18 mouse cellular contexts compared by ENCODE assay signal in genomic region chr12:25267572-25268115, GRCm38 (mm10).
DNase-seq lines count a peak whose midpoint lies in the region; ATAC-seq and TF ChIP-seq lines count a peak whose summit lies in the region.
"Had no signal": no experiment of that assay in that cellular context is flagged by ENCODE, and none has a peak within 500 bp of the region (broad histone marks: within the 10 kb centered on the region; RNA-seq: fewer than 3 reads in every experiment).

No protein-coding gene starts in this region.

- no peaks in the 10 kb centered on the region for H3K36me3 ChIP-seq in heart, embryonic 10.5 days
- H3K36me3 ChIP-seq in heart, embryonic 11.5 days (ENCODE audit: control insufficient read depth, insufficient read depth, low read length) = no peaks in the 10 kb centered on the region
- H3K36me3 ChIP-seq in thymus, adult 2 months (ENCODE audit: control insufficient read depth, insufficient read depth, low read length) = no peaks in the 10 kb centered on the region
- no peaks in the 10 kb centered on the region for H3K36me3 ChIP-seq in kidney, embryonic 16.5 days (ENCODE audit: insufficient read depth, low read length)
- H3K36me3 ChIP-seq: forebrain, embryonic 12.5 days; heart, embryonic 15.5 days; hindbrain, embryonic 12.5 days; limb, embryonic 12.5 days; neural tube, embryonic 13.5 days had no signal

- no peaks in the 10 kb centered on the region for H3K9me3 ChIP-seq in heart, embryonic 10.5 days
- H3K9me3 ChIP-seq in heart, embryonic 11.5 days (replicated peaks; ENCODE audit: control insufficient read depth, low read length) = no peaks in the 10 kb centered on the region
- no peaks in the 10 kb centered on the region for H3K9me3 ChIP-seq in kidney, embryonic 16.5 days (ENCODE audit: low read length)
- H3K9me3 ChIP-seq: forebrain, embryonic 12.5 days; heart, embryonic 15.5 days; hindbrain, embryonic 12.5 days; limb, embryonic 12.5 days; neural tube, embryonic 13.5 days had no signal

- H3K4me3 ChIP-seq in heart, embryonic 10.5 days = no peak overlapping the region
- no peak overlapping the region for H3K4me3 ChIP-seq in heart, embryonic 11.5 days (ENCODE audit: low read depth, low read length)
- H3K4me3 ChIP-seq in thymus, adult 2 months (ENCODE audit: control insufficient read depth, insufficient read depth, low read length) = no peak overlapping the region
- no peak overlapping the region for H3K4me3 ChIP-seq in kidney, embryonic 16.5 days (ENCODE audit: low read length)
- H3K4me3 ChIP-seq: forebrain, embryonic 12.5 days; heart, embryonic 15.5 days; hindbrain, embryonic 12.5 days; limb, embryonic 12.5 days; neural tube, embryonic 13.5 days had no signal

- H3K27ac ChIP-seq in heart, embryonic 10.5 days = 0 out of 2 replicates have a peak overlapping the region, but pooled peaks have one; percentile 17
- H3K27ac ChIP-seq in heart, embryonic 11.5 days (ENCODE audit: low read depth, low read length) = no peak overlapping the region
- H3K27ac ChIP-seq in thymus, adult 2 months (ENCODE audit: control insufficient read depth, insufficient read depth, low read length) = peak overlapping the region; percentile 63
- no peak overlapping the region for H3K27ac ChIP-seq in kidney, embryonic 16.5 days (ENCODE audit: low read length)
- H3K27ac ChIP-seq: forebrain, embryonic 12.5 days; hindbrain, embryonic 12.5 days; kidney, postnatal 0 days; limb, embryonic 12.5 days; liver, embryonic 14.5 days; neural tube, embryonic 13.5 days had no signal

- H3K4me2 ChIP-seq in heart, embryonic 11.5 days = no peak overlapping the region
- no peak overlapping the region for H3K4me2 ChIP-seq in kidney, embryonic 16.5 days (replicated peaks; ENCODE audit: low read depth, low read length)
- H3K4me2 ChIP-seq: forebrain, embryonic 12.5 days; heart, embryonic 15.5 days; hindbrain, embryonic 12.5 days; limb, embryonic 12.5 days; neural tube, embryonic 13.5 days had no signal

- 89% methylated on average over 13 of the region's 13 CpGs for WGBS in heart, embryonic 10.5 days
- WGBS in heart, embryonic 11.5 days (ENCODE audit: insufficient replicate concordance) = 87% methylated on average over 13 of the region's 13 CpGs
- 7% methylated on average over 13 of the region's 13 CpGs for WGBS in thymus, adult 2 months
- WGBS in kidney, embryonic 16.5 days = 88% methylated on average over 13 of the region's 13 CpGs

- peaks cover 48% of the 10 kb centered on the region for H3K4me1 ChIP-seq in heart, embryonic 10.5 days
- peaks cover 34% of the 10 kb centered on the region for H3K4me1 ChIP-seq in heart, embryonic 11.5 days (ENCODE audit: control insufficient read depth, insufficient read depth, low read length)
- peaks cover 62% of the 10 kb centered on the region for H3K4me1 ChIP-seq in thymus, adult 2 months (replicated peaks; ENCODE audit: control insufficient read depth, insufficient read depth, low read length)
- H3K4me1 ChIP-seq in kidney, embryonic 16.5 days (ENCODE audit: insufficient read depth, low read length) = peaks cover 31% of the 10 kb centered on the region

- ATAC-seq in heart, embryonic 11.5 days (replicated peaks; ENCODE audit: insufficient number of reproducible peaks, low FRiP score, low TSS enrichment) = no peak
- peak; percentile 15 to 23; a peak in 3 of 4 replicates for ATAC-seq in hematopoietic stem cell, adult 5-6 weeks (replicated peaks in 1 of 2; ENCODE audit: insufficient read depth in 1 of 2, low FRiP score in 2 of 2, low TSS enrichment in 1 of 2, low read depth in 1 of 2, poor library complexity in 2 of 2, severe bottlenecking in 2 of 2)
- no peak for ATAC-seq in kidney, embryonic 16.5 days (ENCODE audit: low FRiP score, low TSS enrichment)
- ATAC-seq: intestine, postnatal 0 days had no signal

- TF ChIP-seq CTCF in thymus, adult 2 months (IDR thresholded peaks at IDR 0.05; ENCODE audit: borderline replicate concordance, control insufficient read depth, extremely low read depth, insufficient read depth, low read length, poor library complexity) = no peak

- no peak overlapping the region for H3K9ac ChIP-seq in heart, embryonic 11.5 days (ENCODE audit: low read depth, low read length)
- no peak overlapping the region for H3K9ac ChIP-seq in kidney, embryonic 16.5 days (replicated peaks; ENCODE audit: low read length)
- H3K9ac ChIP-seq: forebrain, embryonic 12.5 days; heart, embryonic 15.5 days; hindbrain, embryonic 12.5 days; limb, embryonic 12.5 days; liver, embryonic 14.5 days; neural tube, embryonic 13.5 days had no signal

- DNase-seq in heart, embryonic 10.5 days (ENCODE audit: low spot score) = no peak
- peak; percentile 68 for DNase-seq in CD4-positive helper T cell, adult 2 months (ENCODE audit: low read depth, low spot score)
- DNase-seq in thymus, adult 2 months = peak; percentile 57
- no peak for DNase-seq in gastrocnemius, adult 18-20 months (ENCODE audit: low spot score)
- DNase-seq in embryo, embryonic 11 days = no peak
- DNase-seq: cerebellum, adult 9-11 months; right cerebral cortex, postnatal 14 days had no signal

- peaks cover 10% of the 10 kb centered on the region; the same call in 1 of the 2 replicates for H3K27me3 ChIP-seq in heart, embryonic 10.5 days (ENCODE audit: insufficient read depth, poor library complexity, severe bottlenecking)
- no peaks in the 10 kb centered on the region for H3K27me3 ChIP-seq in heart, embryonic 11.5 days (ENCODE audit: control insufficient read depth, insufficient read depth, low read length)
- no peaks in the 10 kb centered on the region for H3K27me3 ChIP-seq in thymus, adult 2 months (ENCODE audit: control insufficient read depth, insufficient read depth, low read length)
- no peaks in the 10 kb centered on the region for H3K27me3 ChIP-seq in kidney, embryonic 16.5 days (ENCODE audit: insufficient read depth, low read length)
- H3K27me3 ChIP-seq: heart, embryonic 15.5 days; hindbrain, embryonic 12.5 days; neural tube, embryonic 13.5 days had no signal

- TF ChIP-seq POLR2A in thymus, adult 2 months (IDR thresholded peaks at IDR 0.05; ENCODE audit: control insufficient read depth, extremely low read depth, insufficient read depth, low read length, poor library complexity) = no peak

Comparison
In these comparisons a context has a peak if more than half of its experiments do, and no peak if none do; other contexts are left out.
1. H3K27ac ChIP-seq: peak in heart, embryonic 10.5 days (single experiment) and thymus, adult 2 months (single experiment); none in heart, embryonic 11.5 days (single experiment) and kidney, embryonic 16.5 days (single experiment).
2. DNase-seq: peak in CD4-positive helper T cell, adult 2 months (single experiment) and thymus, adult 2 months (single experiment); none in heart, embryonic 10.5 days (single experiment), gastrocnemius, adult 18-20 months (single experiment) and embryo, embryonic 11 days (single experiment).
3. ATAC-seq: peak in hematopoietic stem cell, adult 5-6 weeks (2 of 2); none in heart, embryonic 11.5 days (single experiment) and kidney, embryonic 16.5 days (single experiment).